Mouse (Mus musculus): ENCODE measurements around the gene Gm20422.

- no peak for TF ChIP-seq CTCF (IDR thresholded peaks at IDR 0.05; ENCODE audit: low read depth)
- TF ChIP-seq EP300 (IDR thresholded peaks at IDR 0.05; ENCODE audit: low read depth): no peak
Observed at GRCm38 (mm10) chr8:69777111-69777510, 2.4 kb upstream of the Gm20422 start.

All from liver, postnatal 0 days (tissue).